Mouse (Mus musculus) MEL (cell line): ENCODE data around the gene Snrnp40. TPM values are rescaled to one million over a fixed set of nuclear protein-coding genes. Genes with fewer than 3 reads are reported as not detected.

ENCODE experiments used
- DNase-seq: peaks from one replicate; pipeline ENCODE4 v3.0.0; 2011; ENCODE audit warnings: low read depth, low spot score
- H3K27ac ChIP-seq: 2 replicates; pipeline ENCODE4 v1.5.1; 2012; ENCODE audit warnings: low read depth, mild to moderate bottlenecking, control low read depth, low read length, moderate library complexity; ENCODE audit not compliant: control insufficient read depth
- H3K27me3 ChIP-seq, 2 experiments: fragments of 150-350 bp in 1 of 2; sonication (generic) in 1 of 2; 2 replicates each; pipeline ENCODE4 v1.6.1; 2012; ENCODE audit warnings: low read length in 2 of 2, mild to moderate bottlenecking in 2 of 2, improper control_type of control experiment in 1 of 2, moderate library complexity in 1 of 2; ENCODE audit not compliant: insufficient read depth in 2 of 2, control insufficient read depth in 1 of 2
- H3K36me3 ChIP-seq, 2 experiments: 2 replicates each; pipeline ENCODE4 v1.6.1; 2012 to 2014; ENCODE audit warnings: low read length in 2 of 2, improper control_type of control experiment in 1 of 2, inconsistent platforms in 1 of 2, mild to moderate bottlenecking in 1 of 2; ENCODE audit not compliant: insufficient read depth in 2 of 2, control insufficient read depth in 1 of 2
- H3K4me1 ChIP-seq, 2 experiments: fragments of 150-350 bp in 1 of 2; sonication (generic) in 1 of 2; 2 replicates each; pipeline ENCODE4 v1.6.1; 2012; ENCODE audit warnings: low read length in 2 of 2, improper control_type of control experiment in 1 of 2, mild to moderate bottlenecking in 1 of 2; ENCODE audit not compliant: insufficient read depth in 2 of 2, control insufficient read depth in 1 of 2
- H3K4me3 ChIP-seq, 2 experiments: fragments of 150-350 bp in 1 of 2; sonication (generic) in 1 of 2; 2 replicates each; pipeline ENCODE4 v1.5.1; 2012; ENCODE audit warnings: low read depth in 2 of 2, low read length in 2 of 2, mild to moderate bottlenecking in 2 of 2, moderate library complexity in 2 of 2, control low read depth in 1 of 2, improper control_type of control experiment in 1 of 2; ENCODE audit not compliant: control insufficient read depth in 1 of 2, insufficient read depth in 1 of 2
- H3K79me2 ChIP-seq: 2 replicates; pipeline ENCODE4 v1.6.1; 2012; ENCODE audit warnings: mild to moderate bottlenecking, low read length, moderate library complexity; ENCODE audit not compliant: control insufficient read depth, poor library complexity, insufficient read depth
- H3K9ac ChIP-seq: 2 replicates; pipeline ENCODE4 v1.6.1; 2012; ENCODE audit warnings: low read depth, mild to moderate bottlenecking, control low read depth, low read length, moderate library complexity; ENCODE audit not compliant: control insufficient read depth, poor library complexity, severe bottlenecking
- H3K9me3 ChIP-seq: fragments of 150-350 bp; sonication (generic); replicated peaks from 2 replicates; pipeline ENCODE4 v1.6.1; 2012; ENCODE audit warnings: mild to moderate bottlenecking, low read length, improper control_type of control experiment, moderate library complexity; ENCODE audit not compliant: insufficient read depth
- CHD1 ChIP-seq: IDR thresholded peaks from 2 replicates; pipeline ENCODE4 v1.6.1; 2012; ENCODE audit warnings: low read depth, mild to moderate bottlenecking, inconsistent platforms, low read length, improper control_type of control experiment
- CTCF ChIP-seq, 3 experiments: IDR thresholded peaks in 2 of 3; conservative IDR thresholded peaks in 1 of 3; 2 replicates each; pipeline ENCODE4 v1.5.1; 2011 to 2012; ENCODE audit warnings: low read length in 3 of 3, low read depth in 2 of 3, mild to moderate bottlenecking in 2 of 3, improper control_type of control experiment in 1 of 3, inconsistent platforms in 1 of 3, mixed read lengths in 1 of 3, moderate library complexity in 1 of 3; ENCODE audit not compliant: control insufficient read depth in 1 of 3, insufficient read depth in 1 of 3, poor library complexity in 1 of 3, severe bottlenecking in 1 of 3
- E2F4 ChIP-seq: IDR thresholded peaks from 2 replicates; pipeline ENCODE4 v1.6.1; 2011; ENCODE audit warnings: low read depth, low read length, improper control_type of control experiment, borderline replicate concordance
- ETS1 ChIP-seq: IDR thresholded peaks from 2 replicates; pipeline ENCODE4 v1.6.1; 2012; ENCODE audit warnings: low read depth, mild to moderate bottlenecking, inconsistent platforms, low read length, improper control_type of control experiment, moderate library complexity
- GABPA ChIP-seq: IDR thresholded peaks from 2 replicates; pipeline ENCODE4 v1.6.1; 2012; ENCODE audit warnings: low read depth, mild to moderate bottlenecking, inconsistent platforms, low read length, improper control_type of control experiment, moderate library complexity
- JUND ChIP-seq: IDR thresholded peaks from 2 replicates; pipeline ENCODE4 v1.6.1; 2011; ENCODE audit warnings: low read depth, mild to moderate bottlenecking, improper control_type of control experiment, low read length
- MAX ChIP-seq: IDR thresholded peaks from 2 replicates; pipeline ENCODE4 v1.6.1; 2011; ENCODE audit warnings: low read length, improper control_type of control experiment
- MAZ ChIP-seq: IDR thresholded peaks from 2 replicates; pipeline ENCODE4 v1.6.1; 2012; ENCODE audit warnings: low read depth, mild to moderate bottlenecking, inconsistent platforms, low read length, improper control_type of control experiment
- MEF2A ChIP-seq: IDR thresholded peaks from 2 replicates; pipeline ENCODE4 v1.6.1; 2014; ENCODE audit warnings: low read depth, mild to moderate bottlenecking, inconsistent platforms, low read length, improper control_type of control experiment; ENCODE audit not compliant: poor library complexity, insufficient replicate concordance, severe bottlenecking; ENCODE audit errors: extremely low read depth
- MYB ChIP-seq: IDR thresholded peaks from 2 replicates; pipeline ENCODE4 v1.6.1; 2011; ENCODE audit warnings: mild to moderate bottlenecking, low read depth, low read length, improper control_type of control experiment
- NELFE ChIP-seq: IDR thresholded peaks from 2 replicates; pipeline ENCODE4 v1.6.1; 2011; ENCODE audit warnings: low read depth, low read length, improper control_type of control experiment
- NRF1 ChIP-seq: IDR thresholded peaks from 2 replicates; pipeline ENCODE4 v1.6.1; 2014; ENCODE audit warnings: low read depth, mild to moderate bottlenecking, inconsistent platforms, low read length, improper control_type of control experiment, moderate library complexity; ENCODE audit not compliant: poor library complexity, insufficient read depth, severe bottlenecking
- POLR2A ChIP-seq, 2 experiments: IDR thresholded peaks; 2 replicates each; pipeline ENCODE4 v1.6.1; 2011 to 2012; ENCODE audit warnings: low read length in 2 of 2, mild to moderate bottlenecking in 2 of 2, control low read depth in 1 of 2, improper control_type of control experiment in 1 of 2, low read depth in 1 of 2, moderate library complexity in 1 of 2; ENCODE audit not compliant: control insufficient read depth in 1 of 2, insufficient read depth in 1 of 2, poor library complexity in 1 of 2
- USF1 ChIP-seq: IDR thresholded peaks from 2 replicates; pipeline ENCODE4 v1.6.1; 2014; ENCODE audit warnings: low read depth, mild to moderate bottlenecking, inconsistent platforms, low read length, improper control_type of control experiment, moderate library complexity
- USF2 ChIP-seq, 2 experiments: IDR thresholded peaks; 2 replicates each; pipeline ENCODE4 v1.6.1; 2011 to 2012; ENCODE audit warnings: improper control_type of control experiment in 2 of 2, low read length in 2 of 2, borderline replicate concordance in 1 of 2, inconsistent platforms in 1 of 2, low read depth in 1 of 2, mild to moderate bottlenecking in 1 of 2; ENCODE audit not compliant: insufficient read depth in 1 of 2
- ZMIZ1 ChIP-seq: IDR thresholded peaks from 2 replicates; pipeline ENCODE4 v1.6.1; 2012; ENCODE audit warnings: low read depth, mild to moderate bottlenecking, inconsistent platforms, low read length, improper control_type of control experiment, moderate library complexity
- polyA plus RNA-seq, 2 experiments: library from polyadenylated mRNA; stranded (reverse) in 1 of 2; unstranded in 1 of 2; fragments of >175 nt in 1 of 2; fragments of >200 nt in 1 of 2; gene quantifications; 2 replicates each; pipeline versions ENCODE4 v1.2.1 to v1.2.4; 2012; ENCODE audit warnings: low replicate concordance in 2 of 2, low read depth in 1 of 2; ENCODE audit not compliant: insufficient read length in 2 of 2, insufficient read depth in 1 of 2, missing spikeins in 1 of 2
- total RNA-seq: library from RNA; depleted of rRNA; stranded (reverse); fragments of 300-350 nt; gene quantifications from 2 replicates; pipeline ENCODE4 v1.2.3, GENCODE M21; 2012

The Snrnp40 gene
- total and polyA plus RNA-seq, 3 experiments: 127 to 371 (median 151) TPM

DNA sequence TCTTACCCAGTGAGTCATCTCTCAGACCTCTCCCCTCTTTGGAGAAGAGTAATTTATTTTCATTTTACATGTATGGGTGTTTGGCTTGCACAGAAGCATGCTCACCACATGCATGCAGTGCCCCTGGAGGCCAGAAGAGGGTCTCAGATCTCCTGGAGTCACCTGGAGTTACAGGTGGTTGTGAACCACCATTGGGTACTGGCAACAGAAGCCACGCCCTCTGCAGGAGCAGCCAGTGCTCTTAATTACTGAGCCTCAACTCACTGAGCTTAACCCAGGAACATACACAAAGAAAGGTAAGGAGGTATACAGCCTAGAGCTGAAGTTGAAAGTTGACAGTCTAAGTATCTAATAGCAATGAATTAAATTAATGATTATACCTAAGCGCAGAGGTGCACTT is 34.5 kb upstream of the Snrnp40 start:
- TF ChIP-seq CTCF (IDR thresholded peaks at IDR 0.05 in 2 of 3, conservative IDR thresholded peaks at IDR 0.05 in 1 of 3; ENCODE audit: control insufficient read depth in 1 of 3, insufficient read depth in 1 of 3, low read depth in 2 of 3, low read length in 3 of 3, poor library complexity in 1 of 3, severe bottlenecking in 1 of 3) (peak in 1 of 3 experiments; percentile 5; a peak in 1 of 6 replicates), MAX (no peak), USF1 (no peak)
- DNase-seq: no peak
- no peak overlapping the region for H3K4me3 ChIP-seq
- H3K9me3 ChIP-seq: no peaks in the 10 kb centered on the region
- H3K4me1 ChIP-seq: peaks cover 7 to 13% of the 10 kb centered on the region in 2 experiments
- H3K79me2 ChIP-seq: no peaks in the 10 kb centered on the region
- H3K9ac ChIP-seq: no peak overlapping the region
- no peak overlapping the region for H3K27ac ChIP-seq
- peaks cover 3 to 13% of the 10 kb centered on the region in 2 experiments for H3K36me3 ChIP-seq
- H3K27me3 ChIP-seq: no peaks in the 10 kb centered on the region

DNA sequence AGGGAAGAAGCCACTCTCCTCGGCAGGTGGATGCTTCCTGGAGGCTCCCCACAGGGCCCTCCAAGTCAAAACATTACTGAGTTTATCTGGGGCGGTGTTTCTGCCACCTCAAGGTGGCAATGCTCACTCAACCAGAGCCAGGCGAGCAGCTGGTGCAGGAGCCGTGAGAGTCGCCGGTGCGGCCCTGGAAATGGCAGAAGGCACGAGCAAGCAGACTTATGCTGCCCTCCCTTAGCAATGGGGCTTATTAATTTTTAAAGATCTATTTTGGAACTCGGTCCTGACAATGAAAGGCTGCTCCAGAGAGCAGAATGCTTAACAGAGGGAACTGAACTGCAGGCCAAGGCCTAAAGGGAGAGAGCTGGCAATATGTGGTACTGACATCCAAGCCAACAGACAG is 32.6 kb upstream of the Snrnp40 start:
- TF ChIP-seq POLR2A (IDR thresholded peaks at IDR 0.05; ENCODE audit: control insufficient read depth in 1 of 2, insufficient read depth in 1 of 2, low read depth in 1 of 2, low read length in 2 of 2, poor library complexity in 1 of 2) (no peak), ZMIZ1 (no peak), MEF2A (no peak), CHD1 (no peak), NRF1 (no peak), MAZ (no peak), NELFE (no peak), ETS1 (no peak), MYB (no peak), JUND (no peak), E2F4 (no peak), USF2 (IDR thresholded peaks at IDR 0.05; ENCODE audit: borderline replicate concordance in 1 of 2, insufficient read depth in 1 of 2, low read depth in 1 of 2, low read length in 2 of 2) (no peak), MAX (no peak), GABPA (no peak)
- Histone ChIP-seq H3K36me3 (peaks cover under 1 to 11% of the 10 kb centered on the region in 2 experiments), H3K27ac (no peak overlapping the region)

More for the DNA sequence above, 32.6 kb upstream of the Snrnp40 start:
- no peaks in the 10 kb centered on the region for H3K79me2 ChIP-seq
- DNase-seq: no peak
- no peak overlapping the region for H3K9ac ChIP-seq
- H3K27me3 ChIP-seq: no peaks in the 10 kb centered on the region
- no peaks in the 10 kb centered on the region for H3K9me3 ChIP-seq
- peaks cover 7 to 13% of the 10 kb centered on the region in 2 experiments for H3K4me1 ChIP-seq
- no peak overlapping the region for H3K4me3 ChIP-seq
